Mouse (Mus musculus) cerebellum, adult 9-10 months (tissue): Measurements from ENCODE around the gene R3hdm1.
"Not testable (repeated sequence)": the region's sequence is repeated elsewhere in the genome, so short reads cannot be mapped to it uniquely, and the experiment has no call there.

Experiments used
- DNase-seq: peaks from one replicate; pipeline ENCODE4 v3.0.0; 2022

Gene R3hdm1

GRCm38 (mm10) chr1:128141039-128141438 lies 37.9 kb downstream of the R3hdm1 start:
- DNase-seq, result peak; percentile 35

- no peak for DNase-seq
These were observed 38.6 kb downstream of the R3hdm1 start for GRCm38 (mm10) chr1:128141737-128142136.

GRCm38 (mm10) chr1:128166956-128167355 lies 63.9 kb downstream of the R3hdm1 start:
- DNase-seq, result no peak

GRCm38 (mm10) chr1:128170104-128170503 lies 67.0 kb downstream of the R3hdm1 start:
- no peak for DNase-seq

GRCm38 (mm10) chr1:128191426-128191825 lies 88.3 kb downstream of the R3hdm1 start:
- DNase-seq, result no peak

DNA sequence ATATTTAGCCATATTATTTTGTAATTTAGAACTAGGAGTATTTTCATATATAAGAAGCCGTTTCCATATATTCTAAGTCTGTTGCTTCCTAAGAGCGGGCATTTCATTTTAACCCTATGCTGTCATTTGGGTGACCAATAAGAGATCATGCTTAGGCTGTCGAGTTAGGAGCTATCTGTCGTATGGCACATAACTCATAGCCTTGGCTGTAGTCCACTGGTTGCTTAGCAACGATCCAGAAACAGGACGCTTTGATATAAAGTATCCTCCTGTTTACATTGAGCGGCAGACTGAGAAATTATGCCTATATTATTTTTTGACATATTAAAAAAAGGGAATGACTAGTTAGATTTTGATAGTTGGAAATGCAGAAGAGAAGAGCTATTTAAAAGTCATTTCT lies 89.3 kb downstream of the R3hdm1 start:
- no peak for DNase-seq

- no peak for DNase-seq
These were observed 90.9 kb downstream of the R3hdm1 start for GRCm38 (mm10) chr1:128194011-128194410.

- DNase-seq, result no peak
These were observed 94.3 kb downstream of the R3hdm1 start for GRCm38 (mm10) chr1:128197353-128197752.

DNA sequence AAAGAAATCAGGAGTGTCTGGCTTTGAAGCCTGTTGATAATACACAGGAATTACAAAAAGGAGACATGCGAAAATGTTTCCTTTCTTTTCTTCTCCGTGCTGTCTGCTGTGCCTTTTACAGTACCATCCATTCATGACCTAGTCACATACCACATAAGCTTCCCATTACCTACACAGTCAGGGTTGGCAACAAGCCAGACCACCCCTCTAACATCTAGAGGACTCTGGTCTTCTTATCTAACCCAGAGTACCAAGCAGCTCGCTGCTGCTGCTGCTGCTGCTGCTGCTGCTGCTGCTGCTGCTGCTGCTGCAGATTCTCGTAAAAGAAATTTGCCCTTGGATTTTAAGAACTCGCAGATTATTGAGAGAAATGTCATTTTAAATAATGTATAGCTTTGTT lies 110.2 kb downstream of the R3hdm1 start:
- DNase-seq, result no peak

DNA sequence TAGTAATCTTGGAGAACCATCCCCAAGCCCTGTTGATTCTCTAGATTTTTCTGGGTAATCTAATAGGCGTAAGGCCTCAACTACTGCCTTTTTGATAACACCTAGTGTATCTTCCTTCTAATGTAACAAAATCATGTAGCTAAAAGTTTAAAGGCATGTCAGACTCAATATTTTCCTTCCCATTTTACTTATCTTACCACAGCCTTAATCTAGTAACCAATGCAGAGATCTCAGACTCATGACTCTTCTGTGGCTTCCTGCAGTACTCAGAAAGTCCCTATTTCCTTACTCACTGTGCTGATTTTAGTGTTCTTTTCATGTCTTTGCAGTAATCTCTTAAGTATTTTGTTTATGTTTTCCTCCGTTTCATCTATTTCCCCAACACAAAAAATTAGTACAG lies 118.8 kb downstream of the R3hdm1 start:
- DNase-seq, result no peak

GRCm38 (mm10) chr1:128223304-128223703 lies 120.2 kb downstream of the R3hdm1 start:
- DNase-seq, result no peak

GRCm38 (mm10) chr1:128235181-128235580 lies 132.1 kb downstream of the R3hdm1 start:
- no peak for DNase-seq

- DNase-seq, result no peak
These were observed 140.5 kb downstream of the R3hdm1 start, which contains the start of gene Ubxn4 for GRCm38 (mm10) chr1:128243627-128243995. Ubxn4 (plus strand) TSS chr1:128243964.

- peak; percentile 96 for DNase-seq
These were observed 141.1 kb downstream of the R3hdm1 start for GRCm38 (mm10) chr1:128243996-128244726.

- peak; percentile 51 for DNase-seq
These were observed 141.7 kb downstream of the R3hdm1 start for GRCm38 (mm10) chr1:128244727-128245355.

GRCm38 (mm10) chr1:128267061-128267460 lies 164.0 kb downstream of the R3hdm1 start:
- not testable (repeated sequence) for DNase-seq

GRCm38 (mm10) chr1:128270731-128271130 lies 167.6 kb downstream of the R3hdm1 start:
- no peak for DNase-seq

DNA sequence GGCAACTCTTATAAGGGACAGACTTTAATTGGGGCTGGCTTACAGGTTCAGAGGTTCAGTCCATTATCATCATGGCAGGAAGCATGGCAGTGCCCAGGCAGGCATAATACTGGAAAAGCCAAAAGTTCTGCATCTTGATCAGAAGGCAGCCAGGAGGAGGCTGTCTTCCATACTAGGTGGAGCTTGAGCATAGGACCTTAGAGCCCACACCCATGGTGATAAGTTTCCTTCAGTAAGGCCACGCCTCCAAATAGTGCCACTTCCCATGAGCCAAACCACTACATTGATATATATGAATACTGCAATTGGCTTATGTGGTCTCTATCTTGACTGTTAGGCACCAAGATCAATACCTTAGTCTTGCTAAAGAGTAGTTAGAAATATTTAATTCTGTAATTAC lies 172.8 kb downstream of the R3hdm1 start:
- DNase-seq, result no peak

DNA sequence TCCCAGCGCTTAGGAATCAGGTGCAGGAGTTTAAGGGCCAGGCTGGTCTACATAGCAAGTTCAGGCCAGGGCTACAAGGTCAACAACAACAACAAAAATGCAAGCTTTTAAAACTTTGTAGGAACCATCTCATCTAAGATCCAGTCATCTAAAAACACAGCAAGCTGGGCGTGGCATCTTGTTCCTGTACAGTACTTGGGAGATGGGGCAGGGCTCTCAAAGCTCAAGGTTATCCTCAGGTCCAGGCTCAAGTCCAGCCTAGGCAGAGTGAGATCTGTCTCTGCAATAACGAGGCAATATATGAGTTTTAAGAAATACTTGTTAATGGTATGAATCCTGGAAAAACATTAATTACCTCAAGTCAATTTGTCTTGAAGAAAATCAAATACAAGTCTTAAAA lies 175.5 kb downstream of the R3hdm1 start:
- DNase-seq, result no peak

DNA sequence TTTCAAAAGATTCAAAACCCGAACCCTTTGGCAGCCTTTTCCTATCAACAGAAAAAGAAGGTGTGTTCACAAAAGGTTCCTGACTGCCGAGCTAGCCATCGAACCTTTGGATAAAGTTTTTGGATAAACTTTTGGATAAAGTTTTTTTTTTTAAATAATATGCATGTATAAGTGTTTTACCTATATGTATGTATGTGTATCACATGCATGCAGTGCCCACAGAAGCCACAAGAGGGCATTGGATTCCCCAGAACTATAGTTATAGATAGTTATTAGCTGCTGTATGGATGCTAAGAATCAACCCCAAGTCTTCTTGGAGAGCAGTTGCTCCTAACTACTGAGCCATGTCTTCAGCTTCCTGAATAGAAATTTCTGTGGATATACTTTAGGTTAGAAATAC lies 178.7 kb downstream of the R3hdm1 start:
- DNase-seq, result no peak

DNA sequence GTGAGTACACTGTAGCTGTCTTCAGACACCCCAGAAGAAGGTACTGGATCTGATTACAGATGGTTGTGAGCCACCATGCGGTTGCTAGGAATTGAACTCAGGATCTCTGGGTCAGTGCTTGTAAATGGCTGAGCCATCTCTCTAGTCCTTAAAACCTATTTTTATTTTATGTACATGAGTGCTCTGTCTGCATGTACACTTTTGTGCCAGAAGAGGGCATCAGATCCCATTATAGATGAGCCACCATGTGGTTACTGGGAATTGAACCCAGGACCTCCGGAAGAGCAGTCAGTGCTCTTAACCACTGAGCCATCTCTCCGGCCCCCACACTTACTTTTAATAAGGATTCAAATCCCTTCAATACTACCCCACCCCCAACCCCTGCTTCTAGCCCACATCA lies 179.8 kb downstream of the R3hdm1 start:
- no peak for DNase-seq

GRCm38 (mm10) chr1:128284157-128284690 lies 181.1 kb downstream of the R3hdm1 start:
- DNase-seq, result no peak

- DNase-seq, result no peak
These were observed 182.0 kb downstream of the R3hdm1 start for GRCm38 (mm10) chr1:128285136-128285535.
